Mouse (Mus musculus): ENCODE measurements around the gene Ndufs6.

Ndufs6 gene

GRCm38 (mm10) chr13:73327827-73328698 lies at the start of gene Ndufs6, which contains the start of gene Mrpl36:
TSS of gene Ndufs6 (minus strand) at chr13:73328542.
TSS of gene Mrpl36 (plus strand) at chr13:73328513.
- DNase-seq (ENCODE audit: low read depth, low spot score), result peak; percentile 94

GRCm38 (mm10) chr13:73377637-73378036 lies 49.3 kb upstream of the Ndufs6 start:
- no peak for DNase-seq (ENCODE audit: low read depth, low spot score)

- DNase-seq (ENCODE audit: low read depth, low spot score), result no peak
These were observed 46.3 kb upstream of the Ndufs6 start for GRCm38 (mm10) chr13:73374612-73375011.

GRCm38 (mm10) chr13:73373367-73373766 lies 45.0 kb upstream of the Ndufs6 start:
- no peak for DNase-seq (ENCODE audit: low read depth, low spot score)

- DNase-seq (ENCODE audit: low read depth, low spot score), result no peak
These were observed 28.8 kb upstream of the Ndufs6 start for GRCm38 (mm10) chr13:73357106-73357505.

GRCm38 (mm10) chr13:73352491-73352890 lies 24.1 kb upstream of the Ndufs6 start:
- DNase-seq (ENCODE audit: low read depth, low spot score), result no peak

- DNase-seq (ENCODE audit: low read depth, low spot score), result no peak
These were observed 23.6 kb upstream of the Ndufs6 start for GRCm38 (mm10) chr13:73351910-73352309.

GRCm38 (mm10) chr13:73350741-73351140 lies 22.4 kb upstream of the Ndufs6 start:
- no peak for DNase-seq (ENCODE audit: low read depth, low spot score)

- DNase-seq (ENCODE audit: low read depth, low spot score), result no peak
These were observed 19.7 kb upstream of the Ndufs6 start for GRCm38 (mm10) chr13:73347922-73348650.

- no peak for DNase-seq (ENCODE audit: low read depth, low spot score)
These were observed 18.8 kb upstream of the Ndufs6 start for GRCm38 (mm10) chr13:73347171-73347570.

- no peak for DNase-seq (ENCODE audit: low read depth, low spot score)
These were observed 18.4 kb upstream of the Ndufs6 start for GRCm38 (mm10) chr13:73346743-73347142.

- DNase-seq (ENCODE audit: low read depth, low spot score), result peak; percentile 63
These were observed 17.8 kb upstream of the Ndufs6 start for GRCm38 (mm10) chr13:73346131-73346530.

- DNase-seq (ENCODE audit: low read depth, low spot score), result no peak
These were observed 17.0 kb upstream of the Ndufs6 start for GRCm38 (mm10) chr13:73345102-73345890.

GRCm38 (mm10) chr13:73336753-73337152 lies 8.4 kb upstream of the Ndufs6 start:
- DNase-seq (ENCODE audit: low read depth, low spot score), result peak; percentile 60

- DNase-seq (ENCODE audit: low read depth, low spot score), result no peak
These were observed 3.4 kb upstream of the Ndufs6 start for GRCm38 (mm10) chr13:73331736-73332135.

GRCm38 (mm10) chr13:73330844-73331501 lies 2.6 kb upstream of the Ndufs6 start:
- DNase-seq (ENCODE audit: low read depth, low spot score), result peak; percentile 85

GRCm38 (mm10) chr13:73323406-73323805 lies 4.9 kb downstream of the Ndufs6 start:
- DNase-seq (ENCODE audit: low read depth, low spot score), result no peak

GRCm38 (mm10) chr13:73322626-73323025 lies 5.7 kb downstream of the Ndufs6 start:
- no peak for DNase-seq (ENCODE audit: low read depth, low spot score)

GRCm38 (mm10) chr13:73320048-73320447 lies 8.3 kb downstream of the Ndufs6 start:
- no peak for DNase-seq (ENCODE audit: low read depth, low spot score)

- DNase-seq (ENCODE audit: low read depth, low spot score), result peak; percentile 76
These were observed 18.0 kb downstream of the Ndufs6 start for GRCm38 (mm10) chr13:73310183-73310929.

GRCm38 (mm10) chr13:73306430-73306829 lies 21.9 kb downstream of the Ndufs6 start:
- DNase-seq (ENCODE audit: low read depth, low spot score), result no peak
